Mouse (Mus musculus): Measurements from ENCODE around the gene C7. TPM values are rescaled to one million over a fixed set of nuclear protein-coding genes. Genes with fewer than 3 reads are reported as not detected.
"Not testable (repeated sequence)": the region's sequence is repeated elsewhere in the genome, so short reads cannot be mapped to it uniquely, and the experiment has no call there.

Gene C7
- polyA plus RNA-seq, 1 experiment from 2014 or later: 0.06 TPM

DNA sequence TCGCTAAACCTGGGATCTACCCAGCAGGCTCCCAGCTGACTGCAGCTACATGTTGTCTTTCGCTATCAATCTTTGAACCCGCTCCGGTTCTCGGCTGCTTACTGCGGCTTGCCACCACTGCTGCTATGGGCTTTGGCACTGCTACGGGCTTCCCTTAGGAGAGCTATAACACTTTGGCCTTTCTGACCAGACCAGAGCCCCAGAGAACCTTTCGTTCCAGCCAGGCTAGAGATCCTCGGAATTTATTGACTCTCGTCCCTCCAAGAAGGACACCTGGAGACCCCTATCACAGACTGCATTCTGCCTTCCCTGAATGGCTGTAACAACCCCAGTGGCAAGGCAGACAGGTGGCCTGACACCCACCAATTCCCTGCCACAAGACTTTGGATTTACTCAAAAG lies 26.6 kb upstream of the C7 start:
- no peak for ATAC-seq

DNA sequence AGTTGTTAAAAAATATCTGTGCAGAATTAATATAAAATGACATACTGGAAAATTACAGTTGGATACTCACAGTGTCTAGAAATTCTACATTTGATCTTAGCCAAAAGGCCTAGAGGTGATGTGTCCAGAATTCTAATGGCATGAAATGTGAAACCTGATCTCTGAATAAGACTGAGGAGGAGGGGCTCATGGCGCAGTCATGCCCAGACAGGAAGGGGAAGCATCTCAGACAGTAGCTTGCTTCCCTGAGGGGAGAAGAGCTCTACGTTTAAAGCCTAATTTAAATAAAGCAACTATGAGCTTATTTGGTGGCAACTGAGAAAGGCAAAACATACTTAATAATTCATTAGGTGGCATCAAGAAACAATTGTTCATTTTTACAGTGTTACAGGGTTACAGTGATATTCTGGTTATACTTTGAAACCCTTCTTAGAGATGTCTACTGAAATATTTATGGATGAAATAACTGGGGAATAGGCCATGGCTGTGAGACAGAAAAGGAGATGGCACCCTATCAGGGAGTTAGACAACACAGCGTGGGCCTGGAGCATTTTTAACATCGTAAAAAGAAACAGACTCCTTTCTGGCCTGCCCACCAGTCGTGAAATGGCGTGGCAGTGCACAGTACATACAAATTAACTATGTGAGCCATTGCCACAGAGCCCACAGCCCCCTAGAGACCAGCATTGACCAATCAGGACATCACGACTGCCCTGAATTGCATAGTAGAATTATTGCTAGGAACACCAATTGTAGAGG lies 25.5 kb upstream of the C7 start:
- H3K36me3 ChIP-seq (ENCODE audit: control insufficient read depth, insufficient read depth, low read length): no peaks in the 10 kb centered on the region
- no peak overlapping the region for H3K27ac ChIP-seq (ENCODE audit: low read length)
- no peaks in the 10 kb centered on the region for H3K9me3 ChIP-seq (ENCODE audit: control insufficient read depth, low read length)
- WGBS: 64% methylated on average over 7 of the region's 7 CpGs
- no peak overlapping the region for H3K4me2 ChIP-seq (ENCODE audit: low read depth, low read length)
- H3K9ac ChIP-seq (ENCODE audit: low read depth, low read length): no peak overlapping the region
- H3K4me1 ChIP-seq (ENCODE audit: control insufficient read depth, insufficient read depth, low read length): no peaks in the 10 kb centered on the region
- H3K4me3 ChIP-seq (ENCODE audit: low read length): no peak overlapping the region
- ATAC-seq: no peak
- H3K27me3 ChIP-seq (replicated peaks; ENCODE audit: control insufficient read depth, insufficient read depth, low read length): no peaks in the 10 kb centered on the region

More for the DNA sequence above, 26.6 kb upstream of the C7 start:
- 88% methylated on average over 10 of the region's 10 CpGs for WGBS
- Histone ChIP-seq H3K4me2 (ENCODE audit: low read depth, low read length) (no peak overlapping the region), H3K4me3 (ENCODE audit: low read length) (no peak overlapping the region), H3K27ac (ENCODE audit: low read length) (no peak overlapping the region), H3K27me3 (replicated peaks; ENCODE audit: control insufficient read depth, insufficient read depth, low read length) (no peaks in the 10 kb centered on the region), H3K9me3 (ENCODE audit: control insufficient read depth, low read length) (no peaks in the 10 kb centered on the region), H3K9ac (ENCODE audit: low read depth, low read length) (no peak overlapping the region), H3K4me1 (ENCODE audit: control insufficient read depth, insufficient read depth, low read length) (no peaks in the 10 kb centered on the region), H3K36me3 (ENCODE audit: control insufficient read depth, insufficient read depth, low read length) (no peaks in the 10 kb centered on the region)

DNA sequence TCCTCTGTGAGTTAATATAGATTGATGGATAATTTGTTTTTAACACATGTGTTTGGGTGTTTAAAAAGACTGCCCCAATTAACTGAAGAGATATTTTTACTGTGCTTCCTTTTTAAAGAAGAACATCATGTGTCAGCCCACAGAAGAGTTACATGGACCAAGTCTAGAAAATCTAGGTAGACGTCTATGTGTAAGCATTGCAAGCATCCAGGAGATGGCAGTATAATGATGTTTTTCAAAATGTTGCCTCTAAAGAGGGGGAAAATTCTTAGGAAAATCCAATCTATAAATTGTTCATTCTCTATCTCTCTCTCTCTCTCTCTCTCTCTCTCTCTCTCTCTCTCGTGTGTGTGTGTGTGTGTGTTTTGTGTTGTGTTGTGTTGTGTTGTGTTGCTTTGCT lies 22.6 kb upstream of the C7 start:
- no peak overlapping the region for H3K4me3 ChIP-seq (ENCODE audit: low read length)
- ATAC-seq: no peak
- no peaks in the 10 kb centered on the region for H3K4me1 ChIP-seq (ENCODE audit: control insufficient read depth, insufficient read depth, low read length)
- no peaks in the 10 kb centered on the region for H3K27me3 ChIP-seq (replicated peaks; ENCODE audit: control insufficient read depth, insufficient read depth, low read length)
- H3K4me2 ChIP-seq (ENCODE audit: low read depth, low read length): no peak overlapping the region
- H3K9ac ChIP-seq (ENCODE audit: low read depth, low read length): no peak overlapping the region
- 7% methylated on average over 2 of the region's 2 CpGs for WGBS
- H3K9me3 ChIP-seq (ENCODE audit: control insufficient read depth, low read length): no peaks in the 10 kb centered on the region
- H3K27ac ChIP-seq (ENCODE audit: low read length): no peak overlapping the region
- no peaks in the 10 kb centered on the region for H3K36me3 ChIP-seq (ENCODE audit: control insufficient read depth, insufficient read depth, low read length)

DNA sequence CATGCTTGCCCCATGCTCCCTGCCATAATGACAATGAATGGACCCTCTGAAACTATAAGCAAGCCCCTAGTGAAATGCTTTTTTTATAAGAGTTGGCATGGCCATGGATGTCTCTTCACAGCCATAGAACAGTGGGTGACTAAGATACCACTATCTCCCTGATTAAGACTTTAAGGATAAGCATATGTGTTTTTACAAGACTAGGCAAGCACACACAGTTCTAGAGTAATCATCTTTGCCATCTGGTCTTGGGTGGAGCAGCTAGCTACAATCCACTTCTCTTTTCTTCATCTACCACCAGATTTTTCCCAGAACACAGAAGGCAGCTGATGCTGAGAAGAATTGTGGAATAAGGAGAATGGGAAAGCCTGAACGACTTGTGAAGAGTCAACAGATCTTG lies 17.7 kb upstream of the C7 start:
- Histone ChIP-seq H3K27me3 (replicated peaks; ENCODE audit: control insufficient read depth, insufficient read depth, low read length) (no peaks in the 10 kb centered on the region), H3K4me1 (ENCODE audit: control insufficient read depth, insufficient read depth, low read length) (no peaks in the 10 kb centered on the region), H3K9me3 (ENCODE audit: control insufficient read depth, low read length) (no peaks in the 10 kb centered on the region), H3K9ac (ENCODE audit: low read depth, low read length) (no peak overlapping the region), H3K4me2 (ENCODE audit: low read depth, low read length) (no peak overlapping the region), H3K27ac (ENCODE audit: low read length) (no peak overlapping the region), H3K4me3 (ENCODE audit: low read length) (no peak overlapping the region), H3K36me3 (ENCODE audit: control insufficient read depth, insufficient read depth, low read length) (no peaks in the 10 kb centered on the region)
- no peak for ATAC-seq
- 81% methylated on average over 1 of the region's 1 CpGs for WGBS

DNA sequence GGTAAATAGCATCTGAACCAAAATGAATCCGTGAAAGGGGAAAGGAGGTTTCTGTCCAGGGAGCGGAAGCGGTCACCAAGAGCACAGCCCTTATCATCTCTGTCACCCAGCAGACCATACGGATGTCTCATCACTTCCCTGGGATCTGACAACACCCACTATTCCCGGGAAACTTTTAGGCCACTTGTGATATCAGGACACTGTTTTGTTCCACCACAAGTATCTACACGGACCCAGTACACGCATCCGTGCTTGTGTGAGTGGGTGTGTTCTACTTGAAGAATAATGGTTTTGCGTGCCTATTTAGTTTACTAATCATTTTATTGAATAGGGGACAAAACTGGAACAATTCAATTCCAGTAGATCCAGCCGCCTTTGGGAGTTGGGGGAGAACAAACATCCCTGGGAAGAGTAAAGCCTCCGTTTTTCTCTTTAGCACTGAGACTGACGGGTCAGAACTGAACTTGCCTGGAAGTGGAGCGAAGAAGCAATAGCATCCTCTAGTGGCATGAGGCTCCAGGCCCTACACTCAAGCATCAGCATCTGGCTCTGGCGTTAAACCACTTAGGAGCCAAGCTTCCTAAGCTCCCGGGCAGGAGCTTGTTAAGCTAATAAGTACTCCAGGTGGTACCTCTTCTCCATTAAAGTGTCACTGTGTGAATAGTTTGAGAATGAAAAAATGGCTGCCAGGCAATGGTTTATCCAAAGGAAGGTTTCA lies 5.4 kb upstream of the C7 start:
- Histone ChIP-seq H3K4me3 (ENCODE audit: low read length) (no peak overlapping the region), H3K27ac (ENCODE audit: low read length) (no peak overlapping the region), H3K36me3 (ENCODE audit: control insufficient read depth, insufficient read depth, low read length) (no peaks in the 10 kb centered on the region), H3K9me3 (ENCODE audit: control insufficient read depth, low read length) (peaks cover 6% of the 10 kb centered on the region; the same call in 1 of the 2 replicates), H3K27me3 (replicated peaks; ENCODE audit: control insufficient read depth, insufficient read depth, low read length) (no peaks in the 10 kb centered on the region), H3K4me2 (ENCODE audit: low read depth, low read length) (no peak overlapping the region), H3K4me1 (ENCODE audit: control insufficient read depth, insufficient read depth, low read length) (no peaks in the 10 kb centered on the region), H3K9ac (ENCODE audit: low read depth, low read length) (no peak overlapping the region)
- WGBS: 57% methylated on average over 15 of the region's 15 CpGs
- ATAC-seq: no peak

DNA sequence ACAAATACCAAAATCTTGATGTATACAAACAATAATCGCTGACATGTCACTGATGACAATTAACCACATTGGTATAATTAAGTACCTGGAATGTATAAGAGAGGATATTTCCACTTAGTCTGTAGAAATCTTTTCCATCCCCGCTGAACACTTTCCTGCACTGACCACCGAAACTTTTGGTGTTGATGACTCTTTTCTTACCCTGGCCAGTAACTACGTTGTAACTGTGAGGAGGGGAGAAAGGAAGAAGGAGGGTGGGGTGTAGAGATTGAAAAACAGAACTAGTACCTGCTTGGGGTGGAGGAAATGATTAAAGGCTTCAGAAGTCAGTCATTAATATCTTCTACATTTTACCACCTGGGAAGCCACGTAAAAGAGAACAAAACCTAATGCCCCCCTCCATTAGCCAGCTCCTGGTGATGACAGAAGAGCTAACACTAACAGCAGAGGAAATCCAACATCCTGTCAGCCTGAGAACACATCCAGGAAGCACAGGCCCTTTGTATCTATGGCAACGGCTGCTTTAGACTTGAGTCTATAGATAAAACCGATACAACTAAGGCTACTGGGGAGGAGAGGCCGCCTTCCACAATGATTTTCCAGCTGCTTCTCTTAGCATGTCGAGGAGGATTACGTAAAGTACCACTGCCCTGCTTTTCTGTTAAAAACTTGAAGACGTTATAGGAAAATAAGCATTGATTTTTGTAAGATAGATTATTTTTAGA lies 17.8 kb downstream of the C7 start:
- 39% methylated on average over 11 of the region's 11 CpGs for WGBS
- no peak for ATAC-seq
- Histone ChIP-seq H3K9ac (ENCODE audit: low read depth, low read length) (no peak overlapping the region), H3K4me3 (ENCODE audit: low read length) (no peak overlapping the region), H3K27ac (ENCODE audit: low read length) (no peak overlapping the region), H3K9me3 (ENCODE audit: control insufficient read depth, low read length) (no peaks in the 10 kb centered on the region), H3K27me3 (replicated peaks; ENCODE audit: control insufficient read depth, insufficient read depth, low read length) (no peaks in the 10 kb centered on the region), H3K4me2 (ENCODE audit: low read depth, low read length) (0 out of 2 replicates have a peak overlapping the region, but pooled peaks have one; percentile 12), H3K36me3 (ENCODE audit: control insufficient read depth, insufficient read depth, low read length) (no peaks in the 10 kb centered on the region), H3K4me1 (ENCODE audit: control insufficient read depth, insufficient read depth, low read length) (no peaks in the 10 kb centered on the region)

DNA sequence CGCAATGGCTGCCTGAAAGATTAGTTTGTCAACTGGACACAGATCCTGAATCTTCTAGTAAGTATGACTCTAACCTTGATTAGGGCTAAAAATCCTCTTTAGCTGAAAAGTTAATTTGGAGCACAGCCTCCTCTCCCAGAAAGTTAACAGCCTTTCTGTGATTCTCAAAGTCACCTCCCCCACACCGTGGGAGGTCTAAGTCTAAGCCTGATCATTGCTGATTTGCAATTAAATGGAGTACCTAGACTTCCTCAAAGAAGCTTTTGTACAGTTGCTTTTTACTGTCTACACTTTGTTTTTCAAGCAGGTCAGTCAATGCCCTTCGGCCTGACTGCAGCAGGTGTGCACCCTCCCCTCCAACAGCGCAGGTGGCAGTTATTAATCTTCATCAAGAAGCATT lies 34.3 kb downstream of the C7 start:
- no peaks in the 10 kb centered on the region for H3K36me3 ChIP-seq (ENCODE audit: control insufficient read depth, insufficient read depth, low read length)
- 88% methylated on average over 4 of the region's 4 CpGs for WGBS
- H3K9ac ChIP-seq (ENCODE audit: low read depth, low read length): no peak overlapping the region
- no peaks in the 10 kb centered on the region for H3K27me3 ChIP-seq (replicated peaks; ENCODE audit: control insufficient read depth, insufficient read depth, low read length)
- no peak overlapping the region for H3K4me2 ChIP-seq (ENCODE audit: low read depth, low read length)
- H3K27ac ChIP-seq (ENCODE audit: low read length): no peak overlapping the region
- no peak for ATAC-seq
- H3K9me3 ChIP-seq (ENCODE audit: control insufficient read depth, low read length): no peaks in the 10 kb centered on the region
- H3K4me1 ChIP-seq (ENCODE audit: control insufficient read depth, insufficient read depth, low read length): no peaks in the 10 kb centered on the region
- no peak overlapping the region for H3K4me3 ChIP-seq (ENCODE audit: low read length)

DNA sequence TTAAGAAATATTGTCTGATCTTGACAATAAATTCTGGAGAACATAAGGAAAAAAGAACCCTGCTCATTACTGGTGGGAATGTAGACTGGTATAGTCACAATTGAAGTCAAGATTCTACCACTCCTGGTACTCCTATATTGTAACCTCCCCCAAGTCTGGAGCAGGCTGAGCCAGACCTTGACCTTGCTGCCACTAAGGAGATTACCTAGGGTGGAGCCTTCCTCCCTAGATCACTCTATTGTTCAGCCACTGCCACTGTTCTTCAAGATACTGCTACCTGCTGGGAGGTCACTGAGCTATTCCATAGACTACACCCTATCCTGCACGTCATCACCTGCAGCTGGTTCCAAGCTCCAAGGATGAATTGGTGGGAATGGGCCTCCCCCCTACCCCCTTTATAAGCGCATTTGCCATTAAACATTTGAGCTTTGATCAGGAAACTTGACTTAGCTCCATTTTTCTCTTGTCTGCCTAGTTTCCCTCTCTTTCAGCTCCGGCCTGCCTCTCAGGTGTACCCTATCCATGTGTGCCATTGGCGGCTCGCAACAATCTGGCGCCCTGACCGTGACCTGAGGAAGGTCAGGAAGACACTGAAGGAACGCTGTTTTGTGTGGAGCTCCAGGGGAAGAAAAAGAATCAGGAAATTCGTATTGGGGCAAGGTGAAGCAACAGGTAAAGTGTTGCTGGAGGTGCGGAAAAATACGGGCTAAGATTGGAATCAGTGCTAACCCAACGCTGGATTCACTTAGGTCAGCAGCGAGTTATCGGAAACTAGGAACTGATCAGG lies 39.9 kb downstream of the C7 start:
- not testable (repeated sequence) for H3K27me3 ChIP-seq (replicated peaks; ENCODE audit: control insufficient read depth, insufficient read depth, low read length); H3K4me2 ChIP-seq (ENCODE audit: low read depth, low read length); H3K4me1 ChIP-seq (ENCODE audit: control insufficient read depth, insufficient read depth, low read length); H3K9ac ChIP-seq (ENCODE audit: low read depth, low read length); H3K36me3 ChIP-seq (ENCODE audit: control insufficient read depth, insufficient read depth, low read length); H3K9me3 ChIP-seq (ENCODE audit: control insufficient read depth, low read length); H3K27ac ChIP-seq (ENCODE audit: low read length); ATAC-seq; H3K4me3 ChIP-seq (ENCODE audit: low read length)
- WGBS: 91% methylated on average over 14 of the region's 14 CpGs

DNA sequence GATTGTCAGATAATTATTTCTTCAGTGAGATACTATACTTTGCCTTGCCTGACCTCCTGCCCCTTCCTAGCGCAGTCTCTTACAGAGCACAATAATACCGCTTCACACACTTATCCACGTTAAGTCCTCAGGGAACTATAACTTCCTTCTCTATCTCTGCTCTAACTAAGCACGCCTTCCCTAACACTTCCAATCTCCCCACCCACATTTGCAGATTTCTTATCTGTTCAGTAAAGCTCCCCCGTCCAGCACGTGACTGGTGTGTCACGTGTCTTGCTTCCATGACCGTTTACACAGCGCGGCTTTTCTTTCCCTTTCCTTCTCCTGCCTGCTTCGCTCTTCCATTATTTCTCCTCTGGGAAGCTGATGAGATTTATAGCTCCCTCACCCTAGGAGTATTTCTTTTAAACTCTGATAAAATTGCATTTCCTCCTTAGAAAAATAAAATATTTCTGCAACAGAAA lies 53.9 kb downstream of the C7 start:
- Histone ChIP-seq H3K4me3 (ENCODE audit: low read length) (peak overlapping the region; percentile 9; the same call in 1 of the 2 replicates), H3K4me1 (ENCODE audit: control insufficient read depth, insufficient read depth, low read length) (no peaks in the 10 kb centered on the region), H3K4me2 (ENCODE audit: low read depth, low read length) (no peak overlapping the region), H3K27ac (ENCODE audit: low read length) (no peak overlapping the region), H3K27me3 (replicated peaks; ENCODE audit: control insufficient read depth, insufficient read depth, low read length) (no peaks in the 10 kb centered on the region), H3K36me3 (ENCODE audit: control insufficient read depth, insufficient read depth, low read length) (no peaks in the 10 kb centered on the region), H3K9ac (ENCODE audit: low read depth, low read length) (no peak overlapping the region), H3K9me3 (ENCODE audit: control insufficient read depth, low read length) (no peaks in the 10 kb centered on the region)
- peak; percentile 84 for ATAC-seq
- WGBS: 66% methylated on average over 11 of the region's 11 CpGs
